Mouse (Mus musculus): ENCODE data around the gene Fgf4.
A peak's percentile ranks its signal among the peaks of the same experiment; 100 is the strongest.

The Fgf4 gene

GRCm38 (mm10) chr7:144847067-144847466, at the start of gene Fgf4:
Fgf4 (plus strand) TSS chr7:144847367.
- DNase-seq, result no peak

- DNase-seq, result no peak
Observed at GRCm38 (mm10) chr7:144798471-144798870, 48.7 kb upstream of the Fgf4 start.

GRCm38 (mm10) chr7:144807036-144807435, 40.1 kb upstream of the Fgf4 start:
- no peak for DNase-seq

- no peak for DNase-seq
Observed at GRCm38 (mm10) chr7:144807976-144808577, 39.1 kb upstream of the Fgf4 start.

GRCm38 (mm10) chr7:144811521-144811920, 35.6 kb upstream of the Fgf4 start:
- no peak for DNase-seq

- no peak for DNase-seq
Observed at GRCm38 (mm10) chr7:144821901-144822300, 25.3 kb upstream of the Fgf4 start.

GRCm38 (mm10) chr7:144823988-144824387, 23.2 kb upstream of the Fgf4 start:
- DNase-seq, result no peak

GRCm38 (mm10) chr7:144828369-144828768, 18.8 kb upstream of the Fgf4 start:
- DNase-seq, result no peak

- no peak for DNase-seq
Observed at GRCm38 (mm10) chr7:144837891-144838488, 9.2 kb upstream of the Fgf4 start, which contains the start of gene Fgf3. Fgf3 (plus strand) TSS chr7:144838083.

- no peak for DNase-seq
Observed at GRCm38 (mm10) chr7:144838522-144839503, 8.4 kb upstream of the Fgf4 start.

- DNase-seq, result no peak
Observed at GRCm38 (mm10) chr7:144846158-144846557, 1.0 kb upstream of the Fgf4 start.

- no peak for DNase-seq
Observed at GRCm38 (mm10) chr7:144851321-144851720, 4.2 kb downstream of the Fgf4 start.

- DNase-seq, result no peak
Observed at GRCm38 (mm10) chr7:144854966-144855365, 7.8 kb downstream of the Fgf4 start.

- no peak for DNase-seq
Observed at GRCm38 (mm10) chr7:144857158-144857557, 10.0 kb downstream of the Fgf4 start.

GRCm38 (mm10) chr7:144857826-144858342, 10.7 kb downstream of the Fgf4 start:
- DNase-seq, result no peak

- no peak for DNase-seq
Observed at GRCm38 (mm10) chr7:144858702-144859101, 11.5 kb downstream of the Fgf4 start.

- no peak for DNase-seq
Observed at GRCm38 (mm10) chr7:144861056-144861768, 14.0 kb downstream of the Fgf4 start.

- DNase-seq, result no peak
Observed at GRCm38 (mm10) chr7:144861769-144862070, 14.6 kb downstream of the Fgf4 start.

- DNase-seq, result peak; percentile 5
Observed at GRCm38 (mm10) chr7:144862126-144862525, 15.0 kb downstream of the Fgf4 start.

- DNase-seq, result no peak
Observed at GRCm38 (mm10) chr7:144862712-144863111, 15.5 kb downstream of the Fgf4 start.

GRCm38 (mm10) chr7:144863196-144863595, 16.0 kb downstream of the Fgf4 start:
- no peak for DNase-seq

GRCm38 (mm10) chr7:144864160-144864670, 17.0 kb downstream of the Fgf4 start:
- no peak for DNase-seq

GRCm38 (mm10) chr7:144867161-144867560, 20.0 kb downstream of the Fgf4 start:
- DNase-seq, result no peak

Measured in cerebellum, adult 11 months (tissue).